Mouse (Mus musculus) lung, adult 2 months (tissue): ENCODE results near the gene Cdc25b. TPM values are rescaled to one million over a fixed set of nuclear protein-coding genes. Genes with fewer than 3 reads are reported as not detected.
"Not testable (repeated sequence)": the region's sequence is repeated elsewhere in the genome, so short reads cannot be mapped to it uniquely, and the experiment has no call there.

Experiments used
- DNase-seq: peaks from one replicate; pipeline ENCODE4 v3.0.0; 2022
- H3K4me1 ChIP-seq: fragments of 200-500 bp; 2 replicates; pipeline ENCODE4 v1.6.1; 2011; ENCODE audit warnings: low read length; ENCODE audit not compliant: control insufficient read depth, insufficient read depth
- H3K4me3 ChIP-seq: fragments of 200-500 bp; replicated peaks from 2 replicates; pipeline ENCODE3; 2011; ENCODE audit warnings: low read depth, mild to moderate bottlenecking, control low read depth, low read length; ENCODE audit errors: extremely low read depth
- CTCF ChIP-seq: fragments of 200-500 bp; IDR thresholded peaks from 2 replicates; pipeline ENCODE4 v1.5.1; 2011; ENCODE audit warnings: mild to moderate bottlenecking, low read length, control low read depth; ENCODE audit not compliant: insufficient read depth
- POLR2A ChIP-seq: fragments of 200-500 bp; IDR thresholded peaks from 2 replicates; pipeline ENCODE4 v1.6.1; 2011; ENCODE audit warnings: low read depth, mild to moderate bottlenecking, control low read depth, low read length, borderline replicate concordance; ENCODE audit errors: extremely low read depth
- WGBS: fragments of 180-500 bp; shearing (Covaris S2); methylation state at CpG from one replicate; pipeline ENCODE4 v1.1.7; 2018; 5-methylcytosine and 5-hydroxymethylcytosine counted together
- polyA plus RNA-seq: library from polyadenylated mRNA; depleted of rRNA; stranded (reverse); fragments of >200 nt; gene quantifications from 2 replicates; pipeline ENCODE4 v1.2.3, GENCODE M21; 2012

Cdc25b gene
- polyA plus RNA-seq, 1 experiment, result 39.1 TPM

DNA sequence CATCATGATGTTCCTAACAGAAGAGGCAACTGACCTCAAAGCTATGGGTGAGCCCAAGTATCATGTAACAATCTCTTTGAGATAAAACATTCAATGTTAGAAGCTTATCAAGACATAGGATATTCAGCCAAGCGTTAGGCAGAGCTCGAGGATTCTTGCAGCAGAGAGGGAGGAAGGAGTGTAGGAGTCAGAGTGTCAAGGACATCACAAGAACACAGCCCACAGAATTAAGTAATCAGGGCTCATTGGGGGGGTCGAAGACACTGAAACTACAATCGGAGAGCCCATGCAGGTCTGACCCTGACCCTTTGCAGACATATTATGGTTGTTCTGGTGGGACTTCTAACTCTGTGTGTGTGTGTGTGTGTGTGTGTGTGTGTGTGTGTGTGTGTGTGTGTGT, 33.3 kb downstream of the Cdc25b start:
- Histone ChIP-seq H3K4me3 (no peak overlapping the region), H3K4me1 (no peaks in the 10 kb centered on the region)
- TF ChIP-seq POLR2A (no peak), CTCF (no peak)
- DNase-seq, result no peak
- 64% methylated on average over 4 of the region's 4 CpGs for WGBS

DNA sequence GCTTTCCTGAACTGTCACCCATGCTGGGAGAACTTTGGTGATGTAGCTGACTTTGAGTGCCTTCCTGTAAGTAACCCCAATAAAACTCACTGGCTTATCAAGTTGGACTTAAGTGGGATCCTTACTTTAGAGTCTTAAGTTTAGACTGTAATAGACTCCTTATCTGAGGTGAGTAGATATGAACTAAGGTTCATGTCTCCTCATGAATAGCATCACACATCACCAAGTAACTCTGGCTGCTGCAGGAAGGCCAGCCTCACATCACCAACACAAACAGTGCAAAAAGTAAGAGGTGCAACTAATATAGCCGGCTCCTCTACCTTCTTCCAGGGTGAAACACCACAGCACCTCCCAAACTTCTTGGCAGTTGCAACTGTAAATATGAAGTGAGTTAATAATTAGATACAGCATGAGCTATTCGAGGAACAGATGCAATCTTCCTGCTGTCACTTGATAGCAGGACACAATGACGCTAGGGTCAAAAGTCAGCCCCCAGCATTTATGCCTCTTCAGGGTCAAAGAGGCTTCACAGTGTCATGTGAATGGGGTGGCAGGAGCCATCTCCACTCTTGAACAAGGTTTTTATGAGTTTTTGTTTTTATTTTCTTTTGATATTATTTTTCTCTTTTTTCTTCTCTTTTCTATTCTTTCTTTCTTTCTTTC, 35.2 kb downstream of the Cdc25b start:
- Histone ChIP-seq H3K4me3 (no peak overlapping the region), H3K4me1 (no peaks in the 10 kb centered on the region)
- WGBS, result 65% methylated on average over 3 of the region's 3 CpGs
- TF ChIP-seq CTCF, result no peak
- DNase-seq, result no peak

DNA sequence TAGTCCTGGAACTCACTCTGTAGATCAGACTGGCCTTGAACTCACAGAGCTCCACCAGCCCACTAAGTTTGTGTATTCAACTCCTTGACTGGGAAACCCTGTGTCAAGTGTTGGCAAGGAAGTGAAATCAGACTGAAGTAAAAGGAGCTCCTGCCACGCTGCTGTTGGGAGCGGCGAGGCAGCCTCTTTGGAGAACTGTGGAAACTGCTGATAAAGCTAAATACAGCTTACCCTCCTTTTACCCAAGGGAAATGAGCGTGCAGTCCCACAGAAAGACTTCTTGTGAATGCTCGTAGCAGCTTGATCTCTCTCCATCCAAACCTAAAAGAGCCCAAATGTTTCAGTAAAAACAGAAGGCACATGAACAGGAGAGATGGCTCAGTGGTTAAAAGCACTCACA, 35.8 kb downstream of the Cdc25b start:
- Histone ChIP-seq H3K4me3 (no peak overlapping the region), H3K4me1 (no peaks in the 10 kb centered on the region)
- WGBS, result 31% methylated on average over 5 of the region's 5 CpGs
- DNase-seq, result no peak
- TF ChIP-seq POLR2A (no peak), CTCF (no peak)

DNA sequence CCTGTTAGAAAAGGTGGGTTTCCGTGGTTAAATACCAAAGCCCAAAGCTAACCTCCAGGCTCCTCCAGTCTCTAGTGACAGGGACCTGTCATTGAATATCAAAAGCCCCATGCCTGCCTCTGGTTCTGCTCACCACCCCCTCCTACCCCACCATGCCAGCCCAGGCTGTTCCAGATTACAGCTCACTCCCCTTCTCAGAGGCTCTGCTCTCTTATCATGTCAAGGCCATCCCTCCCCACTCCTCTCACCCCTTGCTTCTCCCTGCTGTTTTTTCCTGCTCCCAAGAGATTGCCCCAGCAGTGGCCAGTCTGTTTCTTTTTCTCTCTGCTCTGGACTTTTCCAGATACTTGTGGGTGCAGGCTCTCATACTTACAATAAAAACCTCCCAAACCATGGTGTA, 36.8 kb downstream of the Cdc25b start:
- TF ChIP-seq CTCF, result no peak
- no peak for TF ChIP-seq POLR2A
- 72% methylated on average over 1 of the region's 1 CpGs for WGBS
- Histone ChIP-seq H3K4me1 (no peaks in the 10 kb centered on the region), H3K4me3 (no peak overlapping the region)
- no peak for DNase-seq

DNA sequence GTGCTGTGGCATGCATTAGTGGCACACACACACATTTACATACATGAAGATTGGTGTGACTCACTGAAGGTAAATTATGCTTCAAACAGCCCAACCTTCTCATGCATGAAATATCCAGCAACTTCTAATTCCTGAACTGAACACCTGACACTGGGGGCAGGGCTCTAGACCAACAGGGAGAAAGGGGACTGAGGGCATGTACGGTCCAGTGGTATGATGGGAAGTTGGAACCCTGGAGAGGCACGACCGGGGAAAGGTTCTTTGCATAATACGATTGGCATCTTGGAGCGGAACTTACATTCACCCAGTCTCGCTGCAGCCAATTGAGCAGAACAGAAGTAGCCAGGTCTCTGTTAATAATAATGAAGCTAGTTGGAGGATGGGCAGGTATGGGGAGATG, 38.4 kb downstream of the Cdc25b start:
- TF ChIP-seq CTCF, result no peak
- no peak for TF ChIP-seq POLR2A
- WGBS, result 86% methylated on average over 6 of the region's 6 CpGs
- H3K4me1 ChIP-seq, result no peaks in the 10 kb centered on the region
- no peak overlapping the region for H3K4me3 ChIP-seq
- DNase-seq, result no peak

DNA sequence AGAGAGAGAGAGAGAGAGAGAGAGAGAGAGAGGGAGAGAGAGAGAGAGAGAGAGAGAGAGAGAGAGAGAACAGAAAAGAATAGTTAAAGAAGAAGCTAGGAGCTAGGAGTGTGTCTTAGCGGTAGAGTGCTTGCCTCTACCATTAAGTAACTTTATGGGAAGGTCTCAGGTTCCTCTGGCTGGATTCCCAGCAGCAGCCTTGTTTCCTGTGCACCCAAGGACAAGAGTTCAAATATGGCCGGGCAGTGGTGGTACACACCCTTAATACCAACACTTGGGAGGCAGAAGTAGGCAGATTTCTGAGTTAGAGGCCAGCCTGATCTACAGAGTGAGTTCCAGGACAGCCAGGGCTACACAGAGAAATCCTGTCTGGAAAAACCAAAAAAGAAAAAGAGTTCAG, 39.9 kb downstream of the Cdc25b start:
- H3K4me1 ChIP-seq, H3K4me3 ChIP-seq, DNase-seq: not testable (repeated sequence)
- 25% methylated on average over 2 of the region's 2 CpGs for WGBS

DNA sequence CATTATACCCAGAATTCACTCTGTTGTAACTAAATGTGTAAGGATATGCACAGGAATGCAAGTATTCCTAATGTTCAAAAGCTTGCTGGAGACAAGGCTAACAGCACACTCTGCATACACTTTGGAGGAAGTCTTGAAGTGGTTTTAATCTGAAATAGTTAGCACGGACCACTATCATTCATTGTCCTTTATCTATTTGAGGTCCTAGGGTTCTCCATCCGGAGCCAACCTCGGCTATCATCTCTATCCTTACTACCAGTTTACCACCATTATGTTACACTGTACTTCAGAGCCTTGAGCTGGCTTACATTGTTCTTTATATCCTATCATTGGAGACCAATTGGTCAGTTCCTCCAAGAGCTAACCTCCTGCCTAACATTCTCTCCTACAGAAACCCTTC, 40.5 kb downstream of the Cdc25b start:
- DNase-seq, result no peak
- 84% methylated on average over 3 of the region's 3 CpGs for WGBS

DNA sequence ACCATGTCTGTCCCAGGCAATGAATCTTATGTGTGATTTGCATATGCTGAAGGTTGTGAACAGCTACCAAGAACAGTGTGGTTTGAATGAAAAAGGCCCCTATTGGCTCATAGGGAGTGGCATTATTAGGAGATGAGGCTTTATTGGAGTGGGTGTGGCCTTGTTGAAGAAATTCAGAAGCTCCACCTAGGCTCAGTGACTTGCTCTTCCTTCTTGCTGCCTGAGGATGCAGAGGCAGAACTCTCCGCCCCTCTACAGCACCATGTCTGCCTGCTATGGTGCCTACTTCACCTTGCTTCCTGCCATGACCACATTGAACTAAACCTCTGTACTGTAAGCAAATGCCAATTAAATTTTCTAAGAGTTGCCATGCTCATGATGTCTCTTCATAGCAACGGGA, 45.8 kb downstream of the Cdc25b start:
- TF ChIP-seq CTCF, result no peak
- no peak for TF ChIP-seq POLR2A
- no peak for DNase-seq
- 88% methylated on average over 2 of the region's 2 CpGs for WGBS
- Histone ChIP-seq H3K4me1 (peaks cover 10% of the 10 kb centered on the region), H3K4me3 (no peak overlapping the region)

More for the DNA sequence above, 40.5 kb downstream of the Cdc25b start:
- Histone ChIP-seq H3K4me1 (no peaks in the 10 kb centered on the region), H3K4me3 (no peak overlapping the region)
- TF ChIP-seq CTCF (no peak), POLR2A (no peak)

DNA sequence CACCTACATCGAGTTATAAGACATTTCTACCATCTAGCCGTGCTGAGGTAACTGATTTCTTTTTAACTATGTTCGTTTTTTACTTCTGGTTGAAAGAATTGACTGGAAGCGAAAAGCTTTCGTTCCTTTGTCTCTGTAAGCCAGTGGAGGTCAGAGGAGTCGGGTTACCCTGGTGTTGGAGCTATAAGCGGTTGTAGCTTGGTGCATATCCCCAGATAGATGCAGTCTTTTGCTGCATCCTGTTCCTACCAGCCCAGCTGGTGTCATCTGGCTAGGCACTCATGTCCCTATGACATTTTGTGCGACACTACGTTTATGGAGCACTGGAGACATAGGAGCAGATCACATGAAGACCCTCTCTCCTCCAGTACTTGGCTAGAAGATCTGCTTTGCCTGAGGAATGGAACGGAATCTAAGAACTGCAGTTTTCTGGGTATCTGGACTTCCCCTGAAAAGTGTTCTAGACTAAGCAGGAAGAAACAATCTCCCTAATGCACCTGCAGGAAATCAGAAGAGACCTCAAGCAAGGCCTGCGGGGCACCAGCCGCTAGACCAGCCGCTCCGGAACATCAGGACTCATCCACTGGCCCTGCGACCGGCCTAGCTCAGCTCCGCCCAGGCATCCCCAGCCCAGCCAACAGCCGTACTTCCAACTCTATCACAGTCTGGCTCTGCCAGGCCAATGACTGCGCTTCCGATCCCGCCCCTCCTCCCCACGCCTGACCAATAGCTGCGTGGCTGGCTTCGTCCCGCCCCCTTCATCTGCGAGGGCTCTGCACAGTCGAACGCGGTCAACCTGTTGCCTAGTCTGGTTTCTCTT, 46.8 kb downstream of the Cdc25b start, which contains the start of gene Mavs:
Gene Mavs, plus strand, starts transcription at position 757 of the 820 bp plus-strand sequence.
- H3K4me3 ChIP-seq, result peak within 1 kb of the TSS; percentile 80
- peaks cover 10% of the 10 kb centered on the region for H3K4me1 ChIP-seq
- DNase-seq, result peak; percentile 91
- no peak for TF ChIP-seq CTCF
- TF ChIP-seq POLR2A, result peak; percentile 85; the same call in 1 of the 2 replicates
- WGBS, result 15% methylated on average over 29 of the region's 29 CpGs

DNA sequence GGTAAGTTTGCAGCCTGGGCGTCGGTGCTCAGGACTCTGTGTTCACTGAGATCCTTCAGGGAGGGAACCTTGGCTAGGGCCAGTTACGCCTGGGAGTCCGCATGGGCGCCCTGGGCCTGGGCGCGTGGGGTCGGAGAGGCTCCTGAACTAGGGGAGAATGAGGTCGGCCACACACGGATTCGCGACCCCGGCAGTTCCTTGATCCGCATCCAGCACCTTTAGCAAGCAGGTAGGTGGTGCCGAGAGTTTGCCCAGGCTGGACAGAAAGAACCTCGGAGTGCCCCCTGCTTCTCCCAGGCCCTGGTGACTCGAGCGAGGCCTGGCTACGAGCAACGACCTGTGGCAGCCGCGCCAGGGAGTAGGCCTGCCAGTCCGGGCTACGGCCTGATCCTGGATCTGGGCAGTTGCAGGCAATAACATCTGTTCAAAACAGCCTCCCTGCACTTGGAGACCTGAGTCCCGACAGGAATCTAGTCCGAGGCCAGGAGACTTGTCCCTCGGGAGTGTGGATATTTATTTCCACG, 47.4 kb downstream of the Cdc25b start:
- TF ChIP-seq CTCF, result no peak
- TF ChIP-seq POLR2A, result no peak
- WGBS, result 3% methylated on average over 28 of the region's 28 CpGs
- Histone ChIP-seq H3K4me1 (peaks cover 10% of the 10 kb centered on the region), H3K4me3 (peak overlapping the region; percentile 80)
- no peak for DNase-seq
